Mouse (Mus musculus) gastrocnemius, adult 2 months (tissue): Measurements from ENCODE around the gene Zfhx3. TPM values are rescaled to one million over a fixed set of nuclear protein-coding genes. Genes with fewer than 3 reads are reported as not detected.

ENCODE experiments used
- DNase-seq: peaks from one replicate; pipeline ENCODE4 v3.0.0; 2022
- H3K27ac ChIP-seq: fragments of 200-600 bp; 2 replicates; pipeline ENCODE4 v1.8.1; 2022; ENCODE audit warnings: mild to moderate bottlenecking
- H3K4me3 ChIP-seq: fragments of 200-600 bp; 2 replicates; pipeline ENCODE4 v1.8.1; 2022; ENCODE audit warnings: mild to moderate bottlenecking, moderate library complexity
- CTCF ChIP-seq: fragments of 200-600 bp; IDR thresholded peaks from 2 replicates; pipeline ENCODE4 v1.8.1; 2022; ENCODE audit warnings: antibody characterized with exemption, mild to moderate bottlenecking, moderate library complexity
- intact Hi-C: fragments of 180-260 bp; cut with DNase I; formaldehyde crosslinking; loops from one replicate; pipeline ENCODE4 v1.15.1; 2025
- total RNA-seq, 2 experiments: library from RNA; stranded (reverse); gene quantifications; 2 replicates each; pipeline ENCODE4 v1.2.3; 2021

The Zfhx3 gene
- total RNA-seq, 2 experiments from 2014 or later, result 14.1 to 17.7 TPM

- no peak for DNase-seq
- intact Hi-C loops, result no loop called here
- no peak overlapping the region for H3K27ac ChIP-seq
- H3K4me3 ChIP-seq, result no peak overlapping the region
- TF ChIP-seq CTCF, result no peak
Measured at GRCm38 (mm10) chr8:108170804-108171203, 228.4 kb downstream of the Zfhx3 start.

DNA sequence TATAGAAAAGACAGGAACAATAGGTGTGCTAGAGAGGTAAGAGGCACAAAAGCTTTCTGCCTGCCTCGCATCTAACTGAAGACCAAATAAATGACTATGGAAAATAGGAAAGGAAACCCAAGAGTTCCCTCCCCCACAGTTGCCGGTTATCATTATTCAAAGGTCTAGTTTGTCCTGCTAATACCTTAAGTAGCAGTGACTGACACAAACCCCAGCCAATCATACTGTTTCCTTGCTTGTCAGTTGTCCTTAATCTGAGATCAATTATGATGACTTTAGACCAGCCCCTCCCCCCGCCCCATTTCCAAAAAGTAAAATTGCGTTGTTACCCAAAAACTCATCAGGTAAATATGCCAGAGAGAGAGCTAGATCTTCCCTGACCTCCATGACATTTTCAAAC lies 240.9 kb downstream of the Zfhx3 start:
- Histone ChIP-seq H3K4me3 (no peak overlapping the region), H3K27ac (no peak overlapping the region)
- TF ChIP-seq CTCF, result no peak
- intact Hi-C loops, result no loop called here
- no peak for DNase-seq

- no peak overlapping the region for H3K4me3 ChIP-seq
- no peak for TF ChIP-seq CTCF
- no peak for DNase-seq
- no peak overlapping the region for H3K27ac ChIP-seq
- intact Hi-C loops, result no loop called here
Measured at GRCm38 (mm10) chr8:108183948-108184347, 241.5 kb downstream of the Zfhx3 start.

DNA sequence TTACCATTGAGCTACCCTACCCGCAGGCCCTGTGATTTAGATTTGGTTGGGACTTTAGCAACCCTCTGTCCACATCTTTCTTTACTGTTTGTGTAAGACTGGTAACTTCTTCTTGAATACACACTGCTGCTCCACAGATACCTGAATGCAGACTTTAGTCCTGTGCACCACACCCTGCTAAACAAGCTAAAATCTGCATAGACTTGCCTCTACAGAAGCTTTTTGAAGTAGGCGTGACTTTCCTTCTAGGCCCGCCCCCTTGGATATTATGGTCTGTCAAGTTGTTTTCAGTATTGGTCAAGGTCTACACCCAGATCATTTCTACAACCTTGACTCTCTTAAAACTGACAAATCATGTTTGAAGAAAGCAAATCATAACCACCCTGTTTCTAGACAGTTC lies 243.8 kb downstream of the Zfhx3 start:
- DNase-seq, result no peak
- Histone ChIP-seq H3K4me3 (no peak overlapping the region), H3K27ac (no peak overlapping the region)
- TF ChIP-seq CTCF, result no peak
- intact Hi-C loops, result no loop called here

DNA sequence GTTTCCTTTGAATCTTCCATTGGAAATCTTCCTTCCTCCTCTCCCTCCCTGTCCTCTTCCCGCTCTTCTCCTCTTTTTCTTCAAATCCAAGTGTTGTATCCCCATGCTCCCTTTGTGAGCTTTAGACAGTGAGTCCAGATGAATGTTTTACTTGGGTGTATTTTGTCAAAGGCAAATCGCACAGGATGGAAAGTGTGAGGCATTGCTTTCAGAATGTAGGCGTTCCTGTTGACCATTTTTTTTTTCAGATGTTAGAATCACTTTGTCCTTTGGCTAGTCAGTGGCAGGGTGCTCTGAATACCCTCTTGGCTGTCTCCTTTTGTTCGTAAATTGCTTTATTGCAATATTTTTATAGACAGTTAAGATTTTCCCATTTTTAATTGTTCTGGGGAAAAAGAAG lies 245.6 kb downstream of the Zfhx3 start:
- no peak for DNase-seq
- TF ChIP-seq CTCF, result no peak
- intact Hi-C loops, result no loop called here
- no peak overlapping the region for H3K4me3 ChIP-seq
- H3K27ac ChIP-seq, result no peak overlapping the region

- no peak for DNase-seq
- intact Hi-C loops, result no loop called here
- Histone ChIP-seq H3K27ac (no peak overlapping the region), H3K4me3 (no peak overlapping the region)
- no peak for TF ChIP-seq CTCF
Measured at GRCm38 (mm10) chr8:108194571-108194970, 252.1 kb downstream of the Zfhx3 start.

- no peak for TF ChIP-seq CTCF
- intact Hi-C loops, result no loop called here
- DNase-seq, result no peak
- Histone ChIP-seq H3K27ac (no peak overlapping the region), H3K4me3 (no peak overlapping the region)
Measured at GRCm38 (mm10) chr8:108215026-108215425, 272.6 kb downstream of the Zfhx3 start.

DNA sequence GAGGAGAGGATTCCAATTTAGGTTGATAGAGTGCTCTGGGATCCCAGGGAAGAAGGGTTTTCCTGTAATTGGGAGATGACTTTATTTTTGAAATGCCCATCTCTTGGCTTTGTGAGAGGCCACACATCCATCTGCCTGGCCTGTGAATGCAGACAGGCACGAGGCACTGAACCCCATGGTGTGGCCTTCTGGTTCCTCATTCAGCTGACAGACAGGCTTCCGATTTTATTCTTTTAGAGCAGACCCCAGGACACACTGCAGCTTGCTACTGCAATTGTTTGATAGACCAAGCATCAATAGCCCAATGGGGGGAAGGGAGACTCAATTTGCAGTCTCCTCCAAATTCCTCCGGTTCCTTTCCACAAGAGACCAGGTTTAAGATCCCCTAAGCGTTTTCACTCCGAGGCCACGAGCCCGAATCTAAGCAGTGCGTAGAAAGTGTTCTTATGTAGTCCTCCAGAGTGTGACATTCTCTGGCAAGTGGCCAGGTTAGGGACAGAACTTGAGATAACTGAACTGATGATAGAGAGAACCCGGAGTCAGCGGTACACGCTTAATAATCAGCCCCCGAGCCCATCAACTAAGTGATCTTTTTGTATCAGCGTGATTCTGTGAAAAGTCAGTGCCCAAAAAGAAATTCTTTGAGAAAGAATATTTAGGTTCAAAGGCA lies 275.9 kb downstream of the Zfhx3 start:
- Histone ChIP-seq H3K27ac (no peak overlapping the region), H3K4me3 (no peak overlapping the region)
- no peak for DNase-seq
- intact Hi-C loops, result no loop called here
- TF ChIP-seq CTCF, result no peak

DNA sequence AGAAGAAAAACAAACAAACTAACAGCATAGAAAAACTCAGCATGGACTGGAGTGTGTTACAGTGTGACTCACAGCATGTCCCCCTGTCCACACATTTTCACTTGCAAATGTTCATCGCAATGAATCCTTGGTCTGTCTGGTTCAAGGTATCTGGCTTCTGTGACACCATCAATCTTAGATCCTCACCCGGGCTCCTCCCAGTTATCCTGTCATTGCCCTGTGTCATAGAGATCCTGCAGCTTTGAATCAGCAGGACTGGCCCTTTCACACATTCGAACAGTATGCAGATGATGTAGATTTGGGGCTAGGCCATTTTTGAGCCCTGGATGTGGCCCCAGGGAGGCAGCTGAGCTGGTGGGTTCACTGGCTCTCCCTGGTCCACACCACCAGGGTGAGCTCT lies 278.1 kb downstream of the Zfhx3 start:
- H3K27ac ChIP-seq, result no peak overlapping the region
- H3K4me3 ChIP-seq, result no peak overlapping the region
- intact Hi-C loops, result no loop called here
- DNase-seq, result no peak
- no peak for TF ChIP-seq CTCF

GRCm38 (mm10) chr8:108222091-108222490 lies 279.6 kb downstream of the Zfhx3 start:
- DNase-seq, result no peak
- Histone ChIP-seq H3K27ac (no peak overlapping the region), H3K4me3 (no peak overlapping the region)
- TF ChIP-seq CTCF, result no peak
- intact Hi-C loops, result no loop called here

- H3K27ac ChIP-seq, result no peak overlapping the region
- no peak for DNase-seq
- TF ChIP-seq CTCF, result no peak
- H3K4me3 ChIP-seq, result no peak overlapping the region
- intact Hi-C loops, result no loop called here
Measured at GRCm38 (mm10) chr8:108232326-108232725, 289.9 kb downstream of the Zfhx3 start.

DNA sequence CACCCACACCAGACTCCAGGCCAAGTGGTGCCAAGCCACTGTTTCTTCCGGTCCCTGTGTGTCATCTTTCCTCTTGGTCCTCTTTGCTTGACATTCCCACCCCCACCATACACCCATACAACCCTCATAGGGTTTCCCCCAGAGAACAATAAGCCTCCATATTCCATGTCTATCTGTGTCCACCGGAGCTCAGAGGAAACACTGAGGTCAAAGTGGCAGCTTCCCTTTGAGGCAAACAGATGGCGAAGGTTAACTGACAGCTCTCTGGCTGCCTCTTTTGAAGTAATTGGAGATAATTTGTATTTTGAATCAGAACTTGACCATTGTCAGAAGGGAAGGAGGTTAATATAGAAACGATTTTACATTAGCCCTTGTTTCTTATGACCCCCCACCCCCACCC lies 292.0 kb downstream of the Zfhx3 start:
- no peak overlapping the region for H3K4me3 ChIP-seq
- intact Hi-C loops, result no loop called here
- TF ChIP-seq CTCF, result no peak

DNA sequence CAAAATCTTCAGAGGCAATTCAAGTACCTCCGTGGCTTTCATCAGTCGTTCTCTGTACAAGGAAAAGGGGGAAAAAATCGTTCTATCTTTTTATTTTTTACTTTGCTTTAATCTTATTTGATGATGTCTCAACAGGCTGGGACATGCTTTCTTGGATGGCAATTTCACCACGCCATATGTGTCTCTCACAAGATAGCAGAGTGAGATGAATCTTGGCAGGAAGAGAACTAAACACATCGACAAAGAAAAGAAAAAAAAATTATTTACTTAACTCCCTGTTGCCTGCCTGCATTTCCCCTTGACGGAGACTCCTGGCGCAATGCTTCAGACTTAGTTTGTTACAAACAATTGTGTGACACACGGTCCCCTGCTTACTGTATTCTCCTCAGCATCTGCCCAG lies 294.3 kb downstream of the Zfhx3 start:
- Histone ChIP-seq H3K4me3 (no peak overlapping the region), H3K27ac (no peak overlapping the region)
- DNase-seq, result no peak
- TF ChIP-seq CTCF, result no peak
- intact Hi-C loops, result no loop called here

More for the DNA sequence above, 292.0 kb downstream of the Zfhx3 start:
- H3K27ac ChIP-seq, result no peak overlapping the region
- no peak for DNase-seq

DNA sequence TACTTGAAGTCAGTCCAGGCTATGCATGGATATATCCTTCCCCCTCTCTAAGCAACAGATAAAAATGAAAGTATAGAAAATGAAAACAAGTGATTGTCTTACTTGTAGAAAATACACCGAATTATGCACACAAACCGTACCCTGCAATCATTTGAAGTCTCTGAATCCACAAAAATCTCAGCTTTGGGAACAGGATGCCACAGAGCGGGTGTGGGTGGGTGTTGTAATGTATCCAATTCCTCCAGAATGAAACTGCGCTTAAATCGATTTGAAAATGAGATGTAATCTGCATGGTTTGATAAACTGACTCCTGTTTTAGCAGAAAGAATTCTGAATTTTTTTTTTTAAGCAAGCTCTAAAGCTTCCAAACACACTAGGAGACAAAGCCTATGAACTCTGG lies 297.1 kb downstream of the Zfhx3 start:
- intact Hi-C loops, result no loop called here
- DNase-seq, result no peak
- Histone ChIP-seq H3K4me3 (no peak overlapping the region), H3K27ac (no peak overlapping the region)
- TF ChIP-seq CTCF, result no peak
